Mouse (Mus musculus) heart, embryonic 13.5 days (tissue): ENCODE measurements around the gene Ttc7b. TPM values are rescaled to one million over a fixed set of nuclear protein-coding genes. Genes with fewer than 3 reads are reported as not detected.

Source experiments
- ATAC-seq: fragments of 200-750 bp; cut with Nextera tagmentation; 2 replicates; pipeline ENCODE4 v1.8.0; 2017; ENCODE audit warnings: moderate TSS enrichment; ENCODE audit not compliant: insufficient number of reproducible peaks, low FRiP score, low TSS enrichment; ENCODE audit errors: extremely low read depth
- H3K27ac ChIP-seq: fragments of 300-500 bp; sonication (generic); replicated peaks from 2 replicates; pipeline ENCODE4 v1.5.1; 2015; ENCODE audit warnings: moderate library complexity, mild to moderate bottlenecking, inconsistent platforms
- H3K27me3 ChIP-seq: fragments of 300-500 bp; sonication (generic); replicated peaks from 2 replicates; pipeline ENCODE4 v1.6.1; 2015; ENCODE audit warnings: mild to moderate bottlenecking, inconsistent platforms
- H3K36me3 ChIP-seq: fragments of 300-500 bp; sonication (generic); 2 replicates; pipeline ENCODE4 v1.6.1; 2015; ENCODE audit warnings: mild to moderate bottlenecking, inconsistent platforms
- H3K4me1 ChIP-seq: fragments of 300-500 bp; sonication (generic); 2 replicates; pipeline ENCODE4 v1.6.1; 2015; ENCODE audit warnings: inconsistent platforms
- H3K4me2 ChIP-seq: fragments of 300-500 bp; sonication (generic); 2 replicates; pipeline ENCODE4 v1.6.1; 2015; ENCODE audit warnings: inconsistent platforms, mild to moderate bottlenecking, moderate library complexity
- H3K4me3 ChIP-seq: fragments of 300-500 bp; sonication (generic); 2 replicates; pipeline ENCODE4 v1.5.1; 2015; ENCODE audit warnings: moderate library complexity, mild to moderate bottlenecking, inconsistent platforms
- H3K9ac ChIP-seq: fragments of 300-500 bp; sonication (generic); 2 replicates; pipeline ENCODE4 v1.6.1; 2015; ENCODE audit warnings: inconsistent platforms, mild to moderate bottlenecking, moderate library complexity
- H3K9me3 ChIP-seq: fragments of 300-500 bp; sonication (generic); 2 replicates; pipeline ENCODE4 v1.6.1; 2016; ENCODE audit warnings: inconsistent platforms
- WGBS: fragments of 180-500 bp; shearing (Covaris S2); methylation state at CpG from one replicate; pipeline ENCODE4 v1.1.7; 2015; ENCODE audit warnings: mixed read lengths; 5-methylcytosine and 5-hydroxymethylcytosine counted together
- polyA plus RNA-seq: library from polyadenylated mRNA; unstranded; fragments of >200 nt; fragmentation: Nextera tagmentation; extraction: Ambion mirVana; gene quantifications from 2 replicates; pipeline ENCODE4 v1.2.1, GENCODE M21; 2015

Gene Ttc7b
- polyA plus RNA-seq, 1 experiment from 2014 or later = 6.5 TPM

DNA sequence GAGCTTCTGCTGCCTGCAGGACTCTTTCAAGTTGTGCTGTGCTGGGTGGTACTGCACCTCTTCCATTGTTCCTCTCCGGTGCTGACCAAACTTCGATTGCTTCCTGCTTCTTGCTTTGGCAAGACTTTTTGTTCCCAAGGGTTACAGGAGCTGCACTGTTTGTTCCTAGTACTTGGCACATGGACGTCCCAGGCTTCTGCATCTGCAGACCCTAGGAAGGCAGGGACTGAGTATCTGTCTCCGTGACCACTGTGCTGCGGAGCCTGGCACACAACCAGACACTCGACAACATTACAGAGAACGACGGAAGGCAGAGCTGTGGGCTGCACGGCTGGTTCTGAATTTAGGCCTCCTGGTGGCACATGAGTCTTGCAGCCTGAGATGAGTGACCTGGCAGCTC, 192.1 kb downstream of the Ttc7b start:
- H3K27me3 ChIP-seq = no peaks in the 10 kb centered on the region
- WGBS = 71% methylated on average over 9 of the region's 9 CpGs
- H3K4me3 ChIP-seq = no peak overlapping the region
- no peak for ATAC-seq
- no peak overlapping the region for H3K4me2 ChIP-seq
- H3K9ac ChIP-seq = no peak overlapping the region
- H3K4me1 ChIP-seq = no peaks in the 10 kb centered on the region
- peaks cover 47% of the 10 kb centered on the region for H3K36me3 ChIP-seq
- no peaks in the 10 kb centered on the region for H3K9me3 ChIP-seq
- H3K27ac ChIP-seq = no peak overlapping the region

- 59% methylated on average over 2 of the region's 2 CpGs for WGBS
- no peak overlapping the region for H3K27ac ChIP-seq
- ATAC-seq = no peak
Measured at GRCm38 (mm10) chr12:100326732-100327131, 193.9 kb downstream of the Ttc7b start.

DNA sequence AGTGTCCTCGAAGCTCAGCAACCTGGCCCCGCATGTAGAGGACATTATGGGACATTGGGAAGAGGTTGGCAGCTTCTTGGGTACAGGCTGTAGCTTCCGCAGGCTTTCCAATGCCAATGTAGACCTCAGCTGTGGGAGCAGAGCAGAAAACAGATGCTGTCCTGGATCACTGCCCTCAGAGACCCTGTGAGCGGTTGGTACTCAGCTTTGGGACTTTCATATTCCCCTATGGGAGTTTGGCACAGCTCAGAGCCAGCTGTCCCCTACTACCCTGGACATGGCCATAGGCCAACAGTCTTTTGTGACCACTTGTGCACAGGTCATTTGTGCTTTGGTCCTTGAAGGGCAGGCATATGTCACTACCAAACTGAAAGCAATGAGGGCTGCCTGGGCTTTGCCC, 195.0 kb downstream of the Ttc7b start:
- Histone ChIP-seq H3K4me1 (no peaks in the 10 kb centered on the region), H3K9ac (no peak overlapping the region)

More at GRCm38 (mm10) chr12:100326732-100327131, 193.9 kb downstream of the Ttc7b start:
- no peaks in the 10 kb centered on the region for H3K9me3 ChIP-seq
- no peak overlapping the region for H3K9ac ChIP-seq
- no peak overlapping the region for H3K4me2 ChIP-seq
- no peak overlapping the region for H3K4me3 ChIP-seq
- H3K36me3 ChIP-seq = peaks cover 51% of the 10 kb centered on the region
- no peaks in the 10 kb centered on the region for H3K27me3 ChIP-seq
- no peaks in the 10 kb centered on the region for H3K4me1 ChIP-seq

GRCm38 (mm10) chr12:100325212-100325611, 195.4 kb downstream of the Ttc7b start:
- Histone ChIP-seq H3K4me3 (no peak overlapping the region), H3K27me3 (no peaks in the 10 kb centered on the region), H3K27ac (no peak overlapping the region), H3K36me3 (peaks cover 42% of the 10 kb centered on the region), H3K9ac (no peak overlapping the region), H3K4me2 (no peak overlapping the region), H3K9me3 (no peaks in the 10 kb centered on the region), H3K4me1 (no peaks in the 10 kb centered on the region)
- WGBS = 90% methylated on average over 8 of the region's 8 CpGs
- no peak for ATAC-seq

More for the DNA sequence above, 195.0 kb downstream of the Ttc7b start:
- no peak overlapping the region for H3K27ac ChIP-seq
- no peaks in the 10 kb centered on the region for H3K9me3 ChIP-seq
- WGBS = 91% methylated on average over 4 of the region's 4 CpGs
- no peak overlapping the region for H3K4me3 ChIP-seq
- H3K27me3 ChIP-seq = no peaks in the 10 kb centered on the region
- ATAC-seq = no peak
- H3K4me2 ChIP-seq = no peak overlapping the region
- H3K36me3 ChIP-seq = peaks cover 45% of the 10 kb centered on the region

DNA sequence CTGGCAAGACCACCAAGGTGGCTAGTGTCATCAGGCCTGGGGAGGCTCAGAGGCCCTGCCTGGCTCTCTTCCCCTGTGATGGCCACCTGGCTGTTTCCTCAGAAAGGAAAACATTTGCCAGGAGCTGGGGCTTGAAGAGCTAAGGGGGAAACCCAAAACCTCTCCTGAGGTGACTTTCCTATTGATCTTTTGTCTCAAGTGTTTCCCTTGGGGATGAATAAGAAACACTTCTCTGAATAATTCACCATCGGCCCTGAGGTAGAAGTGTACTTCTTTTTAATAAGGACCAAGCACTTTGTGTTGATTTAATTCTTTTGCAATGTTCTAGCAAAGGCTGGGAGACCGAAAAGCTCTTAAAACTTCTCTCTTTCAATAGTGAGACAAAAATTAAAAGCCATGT, 197.0 kb downstream of the Ttc7b start:
- WGBS = 75% methylated on average over 2 of the region's 2 CpGs
- peaks cover 39% of the 10 kb centered on the region for H3K36me3 ChIP-seq
- H3K27ac ChIP-seq = no peak overlapping the region
- no peak for ATAC-seq
- no peaks in the 10 kb centered on the region for H3K4me1 ChIP-seq
- H3K4me2 ChIP-seq = no peak overlapping the region
- no peak overlapping the region for H3K9ac ChIP-seq
- no peak overlapping the region for H3K4me3 ChIP-seq
- H3K27me3 ChIP-seq = no peaks in the 10 kb centered on the region
- H3K9me3 ChIP-seq = no peaks in the 10 kb centered on the region

DNA sequence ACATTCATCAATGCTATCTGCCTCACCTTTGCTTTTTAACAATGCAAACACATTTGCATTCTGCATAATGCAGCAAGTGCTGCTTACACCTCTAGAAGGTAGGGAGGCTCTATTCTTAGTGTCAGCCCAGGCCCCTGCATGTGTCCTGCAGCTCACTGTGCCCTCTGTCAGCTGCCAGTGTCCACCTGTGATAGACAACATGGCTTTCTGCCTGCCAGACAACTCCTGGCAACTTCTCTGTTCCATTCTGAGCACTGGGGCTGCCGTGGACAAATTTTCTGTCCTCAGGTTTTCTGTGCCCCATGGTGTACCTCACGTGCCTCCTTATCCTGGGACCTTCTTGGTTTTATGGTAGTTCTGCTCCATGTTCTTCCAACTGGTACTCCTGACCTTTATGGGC, 198.4 kb downstream of the Ttc7b start:
- H3K27ac ChIP-seq = no peak overlapping the region
- no peak overlapping the region for H3K4me3 ChIP-seq
- no peaks in the 10 kb centered on the region for H3K9me3 ChIP-seq
- no peaks in the 10 kb centered on the region for H3K27me3 ChIP-seq
- H3K36me3 ChIP-seq = peaks cover 47% of the 10 kb centered on the region
- no peak for ATAC-seq
- no peaks in the 10 kb centered on the region for H3K4me1 ChIP-seq
- 84% methylated on average over 2 of the region's 2 CpGs for WGBS
- no peak overlapping the region for H3K9ac ChIP-seq
- no peak overlapping the region for H3K4me2 ChIP-seq

GRCm38 (mm10) chr12:100321545-100321944, 199.1 kb downstream of the Ttc7b start:
- WGBS = 80% methylated on average over 4 of the region's 4 CpGs
- peaks cover 49% of the 10 kb centered on the region for H3K36me3 ChIP-seq

GRCm38 (mm10) chr12:100319746-100320145, 200.9 kb downstream of the Ttc7b start:
- WGBS = 86% methylated on average over 4 of the region's 4 CpGs
- Histone ChIP-seq H3K27me3 (no peaks in the 10 kb centered on the region), H3K4me3 (no peak overlapping the region), H3K36me3 (peaks cover 46% of the 10 kb centered on the region), H3K4me2 (no peak overlapping the region), H3K27ac (no peak overlapping the region), H3K4me1 (0 out of 2 replicates have a peak, but pooled peaks cover 9% of the 10 kb centered on the region), H3K9ac (no peak overlapping the region), H3K9me3 (no peaks in the 10 kb centered on the region)
- no peak for ATAC-seq

More at GRCm38 (mm10) chr12:100321545-100321944, 199.1 kb downstream of the Ttc7b start:
- Histone ChIP-seq H3K4me1 (no peaks in the 10 kb centered on the region), H3K27me3 (no peaks in the 10 kb centered on the region), H3K4me2 (no peak overlapping the region), H3K9me3 (no peaks in the 10 kb centered on the region), H3K9ac (no peak overlapping the region), H3K4me3 (no peak overlapping the region), H3K27ac (no peak overlapping the region)
- no peak for ATAC-seq

GRCm38 (mm10) chr12:100317936-100318335, 202.7 kb downstream of the Ttc7b start:
- Histone ChIP-seq H3K9me3 (no peaks in the 10 kb centered on the region), H3K4me2 (no peak overlapping the region), H3K36me3 (peaks cover 38% of the 10 kb centered on the region), H3K9ac (no peak overlapping the region), H3K4me3 (no peak overlapping the region), H3K4me1 (0 out of 2 replicates have a peak, but pooled peaks cover 9% of the 10 kb centered on the region), H3K27me3 (no peaks in the 10 kb centered on the region), H3K27ac (no peak overlapping the region)
- ATAC-seq = no peak
- WGBS = 74% methylated on average over 3 of the region's 3 CpGs

DNA sequence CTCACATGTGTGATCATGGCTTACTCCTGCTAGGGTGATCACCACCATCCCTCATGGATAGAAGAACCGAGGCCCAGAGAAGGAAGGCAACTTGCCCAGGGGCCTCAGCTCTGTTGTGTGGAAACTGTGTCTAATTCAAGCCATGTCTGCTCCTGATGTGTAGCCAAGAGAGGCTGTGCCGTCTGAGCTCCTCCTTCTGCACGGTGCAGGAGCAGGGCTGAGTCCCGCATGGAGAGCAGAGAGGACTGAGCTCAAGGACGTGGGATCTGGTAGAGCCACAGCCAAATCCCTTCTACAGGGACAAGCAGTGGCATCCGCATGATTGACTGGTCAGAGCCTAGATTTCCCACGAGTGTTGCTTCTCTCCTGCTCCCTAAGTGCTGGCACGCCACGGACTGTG, 204.5 kb downstream of the Ttc7b start:
- H3K4me2 ChIP-seq = no peak overlapping the region
- 77% methylated on average over 9 of the region's 9 CpGs for WGBS

DNA sequence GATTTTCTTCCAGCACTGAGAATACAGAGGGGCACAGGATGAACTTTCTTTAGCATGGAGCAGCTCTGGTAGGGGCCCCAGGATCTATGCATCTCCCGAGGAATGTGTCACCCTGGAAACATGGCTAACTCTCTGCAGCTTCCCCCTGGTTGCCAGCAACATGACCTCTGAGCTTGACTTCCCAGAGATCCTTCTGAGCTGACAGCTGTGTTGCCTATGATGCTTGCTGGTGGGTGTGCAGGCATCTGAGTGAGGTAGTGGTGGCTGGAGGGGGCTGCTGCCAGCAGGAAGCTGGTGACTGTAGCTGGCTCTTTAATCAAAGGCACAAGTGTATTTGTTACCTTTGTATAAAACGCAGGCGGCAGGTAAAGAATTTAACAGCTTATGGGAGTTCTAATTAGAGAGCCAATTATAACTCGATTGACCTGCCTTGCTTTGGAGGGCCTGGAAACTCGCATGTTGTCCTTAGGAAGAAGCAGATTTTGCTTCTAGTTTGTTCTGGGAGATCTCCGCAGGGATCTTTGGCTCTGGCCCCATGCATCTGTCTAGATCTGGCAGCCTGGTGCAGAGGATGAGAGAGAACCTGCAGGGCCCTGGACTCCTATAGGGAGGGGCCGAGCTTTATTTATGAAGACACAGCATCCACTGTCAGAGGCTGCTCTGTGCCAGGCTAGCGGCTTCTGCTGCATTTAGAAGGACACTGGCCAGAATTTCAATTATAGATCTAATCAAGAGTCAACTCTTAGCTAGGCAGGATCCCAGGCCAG, 205.3 kb downstream of the Ttc7b start:
- 64% methylated on average over 8 of the region's 8 CpGs for WGBS
- Histone ChIP-seq H3K4me3 (no peak overlapping the region), H3K36me3 (peaks cover 47% of the 10 kb centered on the region)

More for the DNA sequence above, 204.5 kb downstream of the Ttc7b start:
- no peak for ATAC-seq
- no peaks in the 10 kb centered on the region for H3K27me3 ChIP-seq
- no peaks in the 10 kb centered on the region for H3K9me3 ChIP-seq
- peaks cover 44% of the 10 kb centered on the region for H3K36me3 ChIP-seq
- no peak overlapping the region for H3K9ac ChIP-seq
- H3K4me1 ChIP-seq = peaks cover 9% of the 10 kb centered on the region; the same call in 1 of the 2 replicates
- H3K4me3 ChIP-seq = no peak overlapping the region
- no peak overlapping the region for H3K27ac ChIP-seq

More for the DNA sequence above, 205.3 kb downstream of the Ttc7b start:
- H3K4me1 ChIP-seq = peaks cover 13% of the 10 kb centered on the region; the same call in 1 of the 2 replicates
- H3K27me3 ChIP-seq = no peaks in the 10 kb centered on the region
- no peak overlapping the region for H3K9ac ChIP-seq
- no peak for ATAC-seq
- no peak overlapping the region for H3K27ac ChIP-seq
- H3K4me2 ChIP-seq = no peak overlapping the region
- H3K9me3 ChIP-seq = no peaks in the 10 kb centered on the region
